Mouse (Mus musculus) left cerebral cortex, adult 18-20 months (tissue): ENCODE results near the gene Rab23. TPM values are rescaled to one million over a fixed set of nuclear protein-coding genes. Genes with fewer than 3 reads are reported as not detected.

Experiments used
- DNase-seq, 2 experiments: peaks; one replicate each; pipeline ENCODE4 v3.0.0; 2021 to 2022; ENCODE audit warnings: low spot score in 2 of 2, mixed read lengths in 1 of 2
- total RNA-seq, 2 experiments: library from RNA; stranded (reverse); gene quantifications; 2 replicates each; pipeline ENCODE4 v1.2.3; 2021

Gene Rab23
- total RNA-seq, 2 experiments from 2014 or later = 26.8 to 31.2 TPM

DNA sequence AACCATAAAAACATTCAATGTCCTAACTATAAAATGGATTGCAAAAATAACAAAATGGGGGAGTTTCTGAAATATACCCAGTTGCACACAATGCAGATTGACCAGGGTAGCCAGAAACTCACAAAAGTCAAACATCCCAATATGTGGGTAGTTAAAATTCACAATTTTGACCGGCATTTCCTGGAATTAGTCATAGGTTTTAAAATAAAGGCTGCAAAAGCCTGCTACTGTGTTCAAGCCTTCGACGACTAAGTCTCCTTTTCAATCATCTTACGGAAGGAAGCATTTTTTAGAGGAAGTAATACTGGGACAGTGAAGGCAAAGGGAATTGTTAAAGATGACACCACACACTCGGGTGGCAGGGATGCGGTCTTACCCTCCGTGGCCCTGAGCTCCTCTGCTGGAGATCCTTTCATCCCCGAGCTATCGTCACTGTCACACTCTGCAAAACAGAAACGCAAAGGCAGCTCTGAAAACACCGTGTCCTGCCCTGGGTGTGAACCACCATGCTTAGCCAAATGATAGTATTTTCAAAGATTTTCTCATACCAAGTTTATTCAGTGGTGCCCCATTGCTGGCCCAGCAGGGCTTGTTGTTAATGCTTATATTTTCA is 45.9 kb downstream of the Rab23 start:
- no peak for DNase-seq

DNA sequence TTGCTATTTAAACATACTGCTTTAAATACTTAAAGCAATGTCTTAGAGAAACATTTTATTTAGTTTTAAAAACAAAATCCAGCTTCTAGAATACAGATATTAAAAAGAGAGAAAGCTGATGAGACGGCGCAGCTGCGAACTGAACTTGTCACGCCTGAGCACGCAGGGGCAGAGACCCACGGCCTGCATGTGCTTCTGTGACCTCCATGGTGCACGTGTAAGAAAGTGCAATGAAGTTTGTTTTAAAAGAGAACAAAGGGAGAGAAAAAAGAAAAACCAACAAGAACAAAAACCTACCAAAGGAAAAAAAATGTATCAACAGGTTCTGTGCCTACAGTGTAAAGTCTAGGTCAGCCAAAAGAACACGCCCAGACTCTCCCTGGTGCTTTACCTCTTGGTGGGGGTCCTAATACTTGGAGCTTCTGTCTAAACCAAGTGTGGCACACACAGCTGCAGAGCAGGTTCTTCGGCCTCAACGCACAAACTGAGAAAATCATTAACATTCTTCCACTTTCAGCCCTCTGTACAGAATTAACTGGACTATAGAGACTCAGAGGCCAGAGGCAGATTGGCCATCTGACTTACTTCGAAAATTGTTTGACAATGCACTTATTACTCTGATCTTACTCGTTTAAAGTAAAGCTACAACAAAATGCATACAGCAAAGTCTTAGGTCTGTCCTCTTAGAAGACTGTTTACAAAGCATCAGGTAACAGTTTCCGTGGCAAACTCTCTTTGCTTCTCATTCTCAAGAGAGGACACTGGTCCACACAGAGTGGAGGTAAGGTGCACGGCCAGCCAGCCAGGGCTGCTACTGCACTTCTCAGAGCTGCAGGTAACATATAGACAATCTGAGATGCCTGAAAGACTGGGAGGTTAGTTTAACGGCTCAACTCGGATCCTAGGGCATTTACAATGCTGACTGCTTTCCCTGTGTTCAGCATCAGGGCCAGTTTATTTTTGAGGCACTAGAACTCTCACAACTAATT is 47.1 kb downstream of the Rab23 start:
- DNase-seq = no peak

DNA sequence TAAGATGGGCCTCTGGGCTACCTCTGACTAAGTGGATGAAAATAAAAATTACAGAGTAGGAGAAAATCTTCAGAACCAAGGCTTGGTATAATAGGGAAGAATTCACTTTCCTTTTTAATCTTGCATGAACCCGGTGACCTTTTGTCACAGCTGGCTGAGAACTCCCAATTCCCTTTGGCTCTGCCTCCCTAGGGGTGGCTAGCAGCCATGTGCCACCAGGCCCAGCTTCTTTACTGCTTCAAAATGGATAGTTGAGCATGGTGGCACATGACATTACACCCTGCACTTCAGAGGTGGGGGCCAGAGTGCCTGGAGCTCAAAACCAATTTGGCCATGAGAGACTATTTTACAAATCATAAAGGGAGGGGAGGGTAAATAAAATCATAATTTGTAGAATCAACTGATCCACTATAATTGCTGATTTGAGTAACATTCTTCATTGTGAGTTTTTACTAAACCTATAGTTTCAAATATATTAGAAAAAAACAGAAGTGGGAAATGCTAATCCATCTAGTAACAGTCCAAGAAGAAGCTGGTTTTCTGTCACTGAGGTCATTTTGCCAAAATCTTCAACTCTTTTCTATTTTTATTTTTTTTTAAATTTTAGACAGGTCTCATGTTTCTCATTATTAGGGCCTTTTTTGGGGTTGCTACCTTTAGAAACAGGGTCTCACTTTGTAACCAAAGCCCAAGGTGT is 48.6 kb downstream of the Rab23 start:
- DNase-seq = no peak

DNA sequence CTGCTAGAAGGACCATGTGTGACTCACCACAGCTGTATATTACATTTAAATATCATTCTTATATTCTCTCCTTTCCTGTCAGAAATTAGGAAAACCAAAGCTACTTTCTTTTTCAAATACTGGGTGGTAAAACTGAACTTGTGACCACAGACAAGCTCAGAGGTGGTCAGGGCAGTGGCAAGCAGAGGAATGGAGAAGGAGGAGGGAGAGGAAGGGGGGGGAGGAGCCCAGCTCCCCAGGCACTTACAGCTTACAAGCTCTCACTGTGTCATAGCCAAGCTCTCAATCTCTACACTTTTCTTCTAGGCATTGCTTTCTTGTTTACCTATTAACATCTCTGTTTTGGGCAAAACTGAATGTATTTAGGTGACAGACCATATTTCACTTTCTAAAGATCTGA is 49.1 kb downstream of the Rab23 start:
- DNase-seq = no peak

DNA sequence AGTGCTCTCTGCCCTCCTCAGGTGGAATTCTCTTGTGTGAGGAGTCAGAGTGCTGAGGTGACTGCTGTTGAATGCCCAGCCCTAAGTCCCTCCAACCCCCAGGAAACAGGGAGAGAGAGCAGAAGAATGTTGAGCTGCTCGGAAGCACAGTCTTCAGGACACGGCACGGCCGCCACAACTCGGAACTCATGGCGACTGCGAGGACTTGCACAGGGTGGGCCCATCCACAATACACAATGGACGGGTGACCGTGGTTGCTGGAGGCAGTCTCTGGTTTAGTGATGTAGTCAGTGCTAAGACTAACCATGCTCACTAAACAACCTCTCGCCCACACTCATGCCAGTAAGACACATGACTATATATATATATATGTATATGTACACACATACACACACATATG is 51.9 kb downstream of the Rab23 start:
- DNase-seq = no peak

DNA sequence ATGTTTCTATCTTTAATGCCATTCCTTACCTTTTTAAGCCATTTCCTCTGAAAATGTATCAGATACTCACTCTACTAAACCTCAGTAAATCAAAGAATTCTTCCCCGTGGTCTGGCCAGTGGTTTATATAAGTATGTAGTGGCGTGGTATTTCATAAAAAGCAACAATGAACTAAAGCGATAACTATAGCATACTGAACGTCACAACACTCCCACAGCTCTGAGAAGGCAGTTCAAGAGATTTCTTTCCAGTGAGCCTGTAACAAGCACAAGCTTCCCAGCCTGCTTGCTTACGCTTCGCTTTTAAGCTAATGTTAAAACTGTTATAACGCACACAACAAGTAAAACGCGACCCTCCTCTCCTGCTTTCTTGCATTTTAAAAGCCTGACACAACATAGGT is 52.4 kb downstream of the Rab23 start:
- DNase-seq = no peak

DNA sequence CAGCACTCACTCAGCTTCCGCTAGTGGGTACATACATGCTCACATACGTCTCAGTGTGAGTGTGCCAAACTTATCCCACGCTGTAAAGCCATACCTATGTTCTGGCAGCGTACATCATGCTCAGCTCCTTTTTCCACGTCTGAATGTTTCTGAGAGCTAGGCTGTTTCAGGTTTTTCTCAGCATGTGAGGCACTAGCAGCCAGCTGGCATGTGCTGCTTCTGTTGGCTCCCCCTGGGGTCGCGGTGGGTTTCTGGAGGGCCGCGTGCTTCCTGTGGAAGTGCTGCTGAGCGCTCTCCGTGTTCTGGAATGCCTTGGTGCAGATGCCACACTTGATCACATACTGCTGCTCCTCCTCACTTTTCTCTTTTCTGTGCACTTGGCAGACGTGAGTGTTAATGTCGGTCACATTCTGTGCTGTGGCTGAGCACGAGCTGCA is 56.5 kb downstream of the Rab23 start:
- DNase-seq = peak; percentile 29 to 58

DNA sequence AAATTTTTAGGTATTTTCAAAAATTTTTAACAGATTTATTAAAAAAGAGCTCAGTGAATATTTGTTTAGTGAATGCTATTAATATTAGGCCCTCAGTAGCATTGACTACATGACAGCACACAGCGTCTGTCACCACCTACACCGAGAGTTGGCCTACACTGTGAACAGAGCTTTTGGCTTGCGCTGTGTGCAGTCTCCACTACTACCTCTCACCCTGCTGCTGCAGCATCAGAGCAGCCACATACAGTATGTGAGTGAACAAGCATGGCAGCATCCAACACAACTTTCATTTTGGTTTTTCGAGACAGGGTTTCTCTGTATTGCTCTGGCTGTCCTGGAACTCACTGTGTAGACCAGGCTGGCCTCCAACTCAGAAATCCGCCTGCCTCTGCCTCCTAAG is 64.9 kb downstream of the Rab23 start:
- no peak for DNase-seq

DNA sequence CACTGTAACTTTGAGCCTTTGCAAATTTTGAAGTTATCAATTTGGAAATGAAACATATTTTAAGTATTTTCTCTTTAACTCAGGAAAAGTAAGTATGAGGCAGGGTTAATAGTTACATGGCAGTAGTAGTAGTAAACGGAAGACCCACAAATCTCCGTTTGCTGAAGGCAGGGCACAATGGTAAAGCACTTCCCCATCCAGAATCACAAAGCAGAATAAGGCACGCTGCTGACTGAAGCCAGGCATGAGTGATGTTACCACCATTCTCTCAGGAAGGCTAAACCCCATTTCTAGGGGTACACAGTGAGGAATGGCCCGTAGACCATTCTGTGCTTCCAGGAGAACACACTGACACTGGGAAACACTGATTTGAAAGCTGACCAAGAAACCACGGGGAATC is 68.4 kb downstream of the Rab23 start:
- no peak for DNase-seq

DNA sequence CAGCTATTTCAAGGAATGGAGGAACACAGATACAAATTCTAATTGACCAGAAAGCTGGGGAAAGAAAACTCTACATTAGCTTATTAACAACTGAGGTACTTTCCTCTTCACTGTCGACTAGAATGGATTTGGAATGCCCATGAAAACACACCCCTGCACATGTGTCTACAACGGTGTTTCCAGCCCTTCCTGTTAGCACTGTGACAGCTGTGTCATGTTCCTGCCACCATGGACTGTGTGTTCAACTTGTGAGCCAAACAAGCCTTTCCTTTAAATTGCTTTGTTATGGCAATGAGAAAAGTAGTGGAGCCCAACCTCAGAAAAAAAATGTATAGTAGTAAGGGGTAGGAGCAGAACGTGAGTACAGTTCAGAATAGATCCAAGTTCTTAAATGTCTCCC is 68.8 kb downstream of the Rab23 start:
- DNase-seq = no peak

Other genes with a start within 250 kb of the Rab23 start
- 1 to 10 TPM; 6.7 to 6.9 TPM for gene Prim2, start 50.1 kb upstream of the Rab23 start, total RNA-seq
- gene Bag2, start 37.9 kb downstream of the Rab23 start, total RNA-seq = 10 to 100 TPM; 13.3 to 14.0 TPM
- gene Zfp451, start 94.7 kb downstream of the Rab23 start, total RNA-seq = 10 to 100 TPM; 52.7 to 57.5 TPM
- gene Bend6, start 187.9 kb downstream of the Rab23 start, total RNA-seq = 100 to 1,000 TPM; 142 to 143 TPM
- gene Dst, start 188.3 kb downstream of the Rab23 start, total RNA-seq = 100 to 1,000 TPM; 216 to 227 TPM